Mouse (Mus musculus) MEL (cell line): ENCODE data around the gene Asphd1. TPM values are rescaled to one million over a fixed set of nuclear protein-coding genes. Genes with fewer than 3 reads are reported as not detected.

ENCODE experiments used
- DNase-seq: peaks from one replicate; pipeline ENCODE4 v3.0.0; 2011; ENCODE audit warnings: low read depth, low spot score
- H3K27ac ChIP-seq: 2 replicates; pipeline ENCODE4 v1.5.1; 2012; ENCODE audit warnings: low read depth, mild to moderate bottlenecking, control low read depth, low read length, moderate library complexity; ENCODE audit not compliant: control insufficient read depth
- H3K27me3 ChIP-seq, 2 experiments: fragments of 150-350 bp in 1 of 2; sonication (generic) in 1 of 2; 2 replicates each; pipeline ENCODE4 v1.6.1; 2012; ENCODE audit warnings: low read length in 2 of 2, mild to moderate bottlenecking in 2 of 2, improper control_type of control experiment in 1 of 2, moderate library complexity in 1 of 2; ENCODE audit not compliant: insufficient read depth in 2 of 2, control insufficient read depth in 1 of 2
- H3K36me3 ChIP-seq, 2 experiments: 2 replicates each; pipeline ENCODE4 v1.6.1; 2012 to 2014; ENCODE audit warnings: low read length in 2 of 2, improper control_type of control experiment in 1 of 2, inconsistent platforms in 1 of 2, mild to moderate bottlenecking in 1 of 2; ENCODE audit not compliant: insufficient read depth in 2 of 2, control insufficient read depth in 1 of 2
- H3K4me1 ChIP-seq, 2 experiments: fragments of 150-350 bp in 1 of 2; sonication (generic) in 1 of 2; 2 replicates each; pipeline ENCODE4 v1.6.1; 2012; ENCODE audit warnings: low read length in 2 of 2, improper control_type of control experiment in 1 of 2, mild to moderate bottlenecking in 1 of 2; ENCODE audit not compliant: insufficient read depth in 2 of 2, control insufficient read depth in 1 of 2
- H3K4me3 ChIP-seq, 2 experiments: fragments of 150-350 bp in 1 of 2; sonication (generic) in 1 of 2; 2 replicates each; pipeline ENCODE4 v1.5.1; 2012; ENCODE audit warnings: low read depth in 2 of 2, low read length in 2 of 2, mild to moderate bottlenecking in 2 of 2, moderate library complexity in 2 of 2, control low read depth in 1 of 2, improper control_type of control experiment in 1 of 2; ENCODE audit not compliant: control insufficient read depth in 1 of 2, insufficient read depth in 1 of 2
- H3K79me2 ChIP-seq: 2 replicates; pipeline ENCODE4 v1.6.1; 2012; ENCODE audit warnings: mild to moderate bottlenecking, low read length, moderate library complexity; ENCODE audit not compliant: control insufficient read depth, poor library complexity, insufficient read depth
- H3K9ac ChIP-seq: 2 replicates; pipeline ENCODE4 v1.6.1; 2012; ENCODE audit warnings: low read depth, mild to moderate bottlenecking, control low read depth, low read length, moderate library complexity; ENCODE audit not compliant: control insufficient read depth, poor library complexity, severe bottlenecking
- H3K9me3 ChIP-seq: fragments of 150-350 bp; sonication (generic); replicated peaks from 2 replicates; pipeline ENCODE4 v1.6.1; 2012; ENCODE audit warnings: mild to moderate bottlenecking, low read length, improper control_type of control experiment, moderate library complexity; ENCODE audit not compliant: insufficient read depth
- CHD2 ChIP-seq: IDR thresholded peaks from 2 replicates; pipeline ENCODE4 v1.6.1; 2011; ENCODE audit warnings: low read length, improper control_type of control experiment
- CTCF ChIP-seq, 3 experiments: IDR thresholded peaks in 2 of 3; conservative IDR thresholded peaks in 1 of 3; 2 replicates each; pipeline ENCODE4 v1.5.1; 2011 to 2012; ENCODE audit warnings: low read length in 3 of 3, low read depth in 2 of 3, mild to moderate bottlenecking in 2 of 3, improper control_type of control experiment in 1 of 3, inconsistent platforms in 1 of 3, mixed read lengths in 1 of 3, moderate library complexity in 1 of 3; ENCODE audit not compliant: control insufficient read depth in 1 of 3, insufficient read depth in 1 of 3, poor library complexity in 1 of 3, severe bottlenecking in 1 of 3
- E2F4 ChIP-seq: IDR thresholded peaks from 2 replicates; pipeline ENCODE4 v1.6.1; 2011; ENCODE audit warnings: low read depth, low read length, improper control_type of control experiment, borderline replicate concordance
- ELF1 ChIP-seq: IDR thresholded peaks from 2 replicates; pipeline ENCODE4 v1.6.1; 2014; ENCODE audit warnings: low read depth, mild to moderate bottlenecking, inconsistent platforms, low read length, improper control_type of control experiment, moderate library complexity
- ETS1 ChIP-seq: IDR thresholded peaks from 2 replicates; pipeline ENCODE4 v1.6.1; 2012; ENCODE audit warnings: low read depth, mild to moderate bottlenecking, inconsistent platforms, low read length, improper control_type of control experiment, moderate library complexity
- GATA1 ChIP-seq: IDR thresholded peaks from 2 replicates; pipeline ENCODE4 v1.6.1; 2011; ENCODE audit warnings: low read depth, low read length, improper control_type of control experiment
- HCFC1 ChIP-seq: IDR thresholded peaks from 2 replicates; pipeline ENCODE4 v1.6.1; 2012; ENCODE audit warnings: low read depth, mild to moderate bottlenecking, inconsistent platforms, low read length, improper control_type of control experiment, moderate library complexity
- JUND ChIP-seq: IDR thresholded peaks from 2 replicates; pipeline ENCODE4 v1.6.1; 2011; ENCODE audit warnings: low read depth, mild to moderate bottlenecking, improper control_type of control experiment, low read length
- KAT2A ChIP-seq: conservative IDR thresholded peaks from 2 replicates; pipeline ENCODE4 v1.6.1; 2012; ENCODE audit warnings: low read depth, low read length, improper control_type of control experiment, inconsistent platforms
- MAFK ChIP-seq: IDR thresholded peaks from 2 replicates; pipeline ENCODE4 v1.6.1; 2011; ENCODE audit warnings: low read depth, mild to moderate bottlenecking, low read length, improper control_type of control experiment, borderline replicate concordance
- MAX ChIP-seq: IDR thresholded peaks from 2 replicates; pipeline ENCODE4 v1.6.1; 2011; ENCODE audit warnings: low read length, improper control_type of control experiment
- MEF2A ChIP-seq: IDR thresholded peaks from 2 replicates; pipeline ENCODE4 v1.6.1; 2014; ENCODE audit warnings: low read depth, mild to moderate bottlenecking, inconsistent platforms, low read length, improper control_type of control experiment; ENCODE audit not compliant: poor library complexity, insufficient replicate concordance, severe bottlenecking; ENCODE audit errors: extremely low read depth
- MXI1 ChIP-seq: IDR thresholded peaks from 2 replicates; pipeline ENCODE4 v1.6.1; 2011; ENCODE audit warnings: mild to moderate bottlenecking, low read depth, low read length, improper control_type of control experiment
- MYC ChIP-seq: IDR thresholded peaks from 2 replicates; pipeline ENCODE4 v1.6.1; 2011; ENCODE audit warnings: low read depth, mild to moderate bottlenecking, low read length, improper control_type of control experiment, moderate library complexity
- NELFE ChIP-seq: IDR thresholded peaks from 2 replicates; pipeline ENCODE4 v1.6.1; 2011; ENCODE audit warnings: low read depth, low read length, improper control_type of control experiment
- NRF1 ChIP-seq: IDR thresholded peaks from 2 replicates; pipeline ENCODE4 v1.6.1; 2014; ENCODE audit warnings: low read depth, mild to moderate bottlenecking, inconsistent platforms, low read length, improper control_type of control experiment, moderate library complexity; ENCODE audit not compliant: poor library complexity, insufficient read depth, severe bottlenecking
- POLR2A ChIP-seq, 2 experiments: IDR thresholded peaks; 2 replicates each; pipeline ENCODE4 v1.6.1; 2011 to 2012; ENCODE audit warnings: low read length in 2 of 2, mild to moderate bottlenecking in 2 of 2, control low read depth in 1 of 2, improper control_type of control experiment in 1 of 2, low read depth in 1 of 2, moderate library complexity in 1 of 2; ENCODE audit not compliant: control insufficient read depth in 1 of 2, insufficient read depth in 1 of 2, poor library complexity in 1 of 2
- POLR2AphosphoS2 ChIP-seq: IDR thresholded peaks from 2 replicates; pipeline ENCODE4 v1.6.1; 2011; ENCODE audit warnings: low read length, improper control_type of control experiment
- SIN3A ChIP-seq: IDR thresholded peaks from 2 replicates; pipeline ENCODE4 v1.6.1; 2012; ENCODE audit warnings: low read length, improper control_type of control experiment, inconsistent platforms
- TBP ChIP-seq: IDR thresholded peaks from 2 replicates; pipeline ENCODE4 v1.8.0; 2011; ENCODE audit warnings: low read depth, low read length, improper control_type of control experiment
- UBTF ChIP-seq: IDR thresholded peaks from 2 replicates; pipeline ENCODE4 v1.6.1; 2012; ENCODE audit warnings: low read depth, mild to moderate bottlenecking, inconsistent platforms, low read length, improper control_type of control experiment, moderate library complexity, borderline replicate concordance; ENCODE audit not compliant: insufficient read depth
- USF2 ChIP-seq, 2 experiments: IDR thresholded peaks; 2 replicates each; pipeline ENCODE4 v1.6.1; 2011 to 2012; ENCODE audit warnings: improper control_type of control experiment in 2 of 2, low read length in 2 of 2, borderline replicate concordance in 1 of 2, inconsistent platforms in 1 of 2, low read depth in 1 of 2, mild to moderate bottlenecking in 1 of 2; ENCODE audit not compliant: insufficient read depth in 1 of 2
- ZC3H11A ChIP-seq: IDR thresholded peaks from 2 replicates; pipeline ENCODE4 v1.6.1; 2012; ENCODE audit warnings: low read depth, mild to moderate bottlenecking, inconsistent platforms, low read length, improper control_type of control experiment
- ZMIZ1 ChIP-seq: IDR thresholded peaks from 2 replicates; pipeline ENCODE4 v1.6.1; 2012; ENCODE audit warnings: low read depth, mild to moderate bottlenecking, inconsistent platforms, low read length, improper control_type of control experiment, moderate library complexity
- polyA plus RNA-seq, 2 experiments: library from polyadenylated mRNA; stranded (reverse) in 1 of 2; unstranded in 1 of 2; fragments of >175 nt in 1 of 2; fragments of >200 nt in 1 of 2; gene quantifications; 2 replicates each; pipeline versions ENCODE4 v1.2.1 to v1.2.4; 2012; ENCODE audit warnings: low replicate concordance in 2 of 2, low read depth in 1 of 2; ENCODE audit not compliant: insufficient read length in 2 of 2, insufficient read depth in 1 of 2, missing spikeins in 1 of 2
- total RNA-seq: library from RNA; depleted of rRNA; stranded (reverse); fragments of 300-350 nt; gene quantifications from 2 replicates; pipeline ENCODE4 v1.2.3, GENCODE M21; 2012

Gene Asphd1
- total and polyA plus RNA-seq, 3 experiments, result 0.15 to 0.74 TPM; not detected in 1

DNA sequence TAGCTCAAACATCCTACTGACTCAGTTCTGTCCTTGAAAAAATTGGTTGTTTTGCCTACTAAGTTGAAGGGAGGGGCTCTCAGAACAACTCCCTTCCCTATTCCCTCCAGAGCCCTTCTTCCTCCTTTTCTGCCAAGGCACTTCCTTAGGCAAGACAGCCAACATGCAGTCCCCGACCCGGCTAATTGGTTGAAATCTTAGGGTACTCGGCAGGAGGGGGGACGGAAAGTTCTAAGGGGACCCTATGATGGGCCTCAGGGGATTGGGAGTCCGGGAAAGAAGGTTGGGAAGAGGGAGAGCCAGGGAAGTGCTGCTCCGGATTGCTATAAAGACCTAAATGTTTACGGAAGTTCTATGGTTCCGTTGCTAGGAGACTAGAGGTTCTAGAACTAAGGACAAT, 26.1 kb upstream of the Asphd1 start:
- no peaks in the 10 kb centered on the region for H3K9me3 ChIP-seq
- peaks cover 0 to 6% of the 10 kb centered on the region in 2 experiments; a peak in 2 of 4 replicates for H3K36me3 ChIP-seq
- H3K27me3 ChIP-seq, result no peaks in the 10 kb centered on the region
- DNase-seq, result peak; percentile 66
- peaks cover 12% of the 10 kb centered on the region for H3K79me2 ChIP-seq
- H3K9ac ChIP-seq, result peak overlapping the region; percentile 64
- peaks cover 0 to 11% of the 10 kb centered on the region in 2 experiments; a peak in 2 of 4 replicates for H3K4me1 ChIP-seq
- TF ChIP-seq ELF1 (peak; percentile 35; the same call in 1 of the 2 replicates), ETS1 (no peak), POLR2AphosphoS2 (no peak), NELFE (peak; percentile 41; the same call in 1 of the 2 replicates), ZC3H11A (0 out of 2 replicates have a peak, but pooled peaks have one; percentile 16), GATA1 (no peak), CTCF (IDR thresholded peaks at IDR 0.05 in 2 of 3, conservative IDR thresholded peaks at IDR 0.05 in 1 of 3; ENCODE audit: control insufficient read depth in 1 of 3, insufficient read depth in 1 of 3, low read depth in 2 of 3, low read length in 3 of 3, poor library complexity in 1 of 3, severe bottlenecking in 1 of 3) (no peak), SIN3A (no peak), HCFC1 (no peak), UBTF (no peak), MEF2A (no peak), POLR2A (IDR thresholded peaks at IDR 0.05; ENCODE audit: control insufficient read depth in 1 of 2, insufficient read depth in 1 of 2, low read depth in 1 of 2, low read length in 2 of 2, poor library complexity in 1 of 2) (no peak; a peak in 1 of 4 replicates), JUND (no peak)
- peak overlapping the region; percentile 37 to 42 for H3K4me3 ChIP-seq
- peak overlapping the region; percentile 4; the same call in 1 of the 2 replicates for H3K27ac ChIP-seq

GRCm38 (mm10) chr7:126967361-126967760, 18.0 kb upstream of the Asphd1 start:
- TF ChIP-seq MAX (no peak), JUND (no peak)
- Histone ChIP-seq H3K27ac (no peak overlapping the region), H3K79me2 (no peaks in the 10 kb centered on the region), H3K4me1 (no peaks in the 10 kb centered on the region), H3K9ac (no peak overlapping the region), H3K27me3 (no peaks in the 10 kb centered on the region), H3K9me3 (no peaks in the 10 kb centered on the region), H3K4me3 (no peak overlapping the region), H3K36me3 (no peaks in the 10 kb centered on the region; a peak in 1 of 4 replicates)
- DNase-seq, result no peak

DNA sequence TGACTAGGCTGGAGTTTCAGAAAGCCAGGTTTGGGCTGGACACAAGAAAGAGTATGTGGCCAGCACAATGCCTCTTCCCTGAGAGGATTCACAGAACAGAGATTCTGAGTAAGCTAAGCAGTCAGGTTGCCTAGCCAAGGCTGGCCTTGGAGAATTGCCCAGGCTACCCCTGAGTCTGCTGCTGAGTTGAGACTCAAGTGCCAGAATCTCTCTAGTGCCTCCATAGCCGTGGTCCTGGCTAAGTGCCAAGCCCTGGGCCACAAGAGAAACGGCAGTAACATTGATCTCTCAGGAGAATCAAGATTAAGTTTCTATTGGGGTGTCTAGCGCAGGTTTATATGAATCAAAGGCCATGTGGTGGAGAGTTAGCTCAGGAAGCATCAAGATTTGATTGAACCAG, 16.2 kb upstream of the Asphd1 start:
- H3K79me2 ChIP-seq, result no peaks in the 10 kb centered on the region
- no peaks in the 10 kb centered on the region for H3K27me3 ChIP-seq
- H3K9me3 ChIP-seq, result no peaks in the 10 kb centered on the region
- no peak overlapping the region for H3K4me3 ChIP-seq
- H3K4me1 ChIP-seq, result no peaks in the 10 kb centered on the region
- H3K27ac ChIP-seq, result no peak overlapping the region
- H3K9ac ChIP-seq, result no peak overlapping the region
- peak; percentile 55 for DNase-seq
- no peaks in the 10 kb centered on the region; a peak in 1 of 4 replicates for H3K36me3 ChIP-seq
- no peak for TF ChIP-seq GATA1
- TF ChIP-seq CHD2, result no peak
- TF ChIP-seq USF2 (IDR thresholded peaks at IDR 0.05; ENCODE audit: borderline replicate concordance in 1 of 2, insufficient read depth in 1 of 2, low read depth in 1 of 2, low read length in 2 of 2), result no peak
- TF ChIP-seq ETS1, result no peak
- no peak for TF ChIP-seq HCFC1
- TF ChIP-seq ZMIZ1, result no peak
- TF ChIP-seq NRF1, result no peak
- no peak for TF ChIP-seq MYC
- no peak for TF ChIP-seq KAT2A
- no peak for TF ChIP-seq E2F4
- TF ChIP-seq SIN3A, result no peak
- TF ChIP-seq JUND, result no peak
- no peak for TF ChIP-seq POLR2A (IDR thresholded peaks at IDR 0.05; ENCODE audit: control insufficient read depth in 1 of 2, insufficient read depth in 1 of 2, low read depth in 1 of 2, low read length in 2 of 2, poor library complexity in 1 of 2)
- no peak for TF ChIP-seq MAFK
- TF ChIP-seq ZC3H11A, result no peak
- no peak for TF ChIP-seq MXI1
- TF ChIP-seq TBP, result no peak
